Mouse (Mus musculus) cerebellum, adult (tissue): ENCODE results near the gene Gfra4.
A peak's percentile ranks its signal among the peaks of the same experiment; 100 is the strongest.
"Not testable (repeated sequence)": the region's sequence is repeated elsewhere in the genome, so short reads cannot be mapped to it uniquely, and the experiment has no call there.

Source experiments
- ATAC-seq: cut with Nextera tagmentation; 2 replicates; pipeline ENCODE4 v1.9.2; 2017; ENCODE audit warnings: mild to moderate bottlenecking, moderate library complexity, mixed read lengths; ENCODE audit not compliant: insufficient number of reproducible peaks, low FRiP score, low TSS enrichment

Gfra4 gene

GRCm38 (mm10) chr2:131052862-131053418 lies 10.1 kb upstream of the Gfra4 start:
- ATAC-seq, result no peak

GRCm38 (mm10) chr2:131052043-131052442 lies 9.2 kb upstream of the Gfra4 start:
- no peak for ATAC-seq

GRCm38 (mm10) chr2:131046025-131046424 lies 3.1 kb upstream of the Gfra4 start:
- no peak for ATAC-seq

GRCm38 (mm10) chr2:131044989-131045720 lies 2.3 kb upstream of the Gfra4 start:
- no peak for ATAC-seq

- ATAC-seq, result no peak
Measured at GRCm38 (mm10) chr2:131044354-131044852, 1.5 kb upstream of the Gfra4 start.

- ATAC-seq, result peak; percentile 49
Measured at GRCm38 (mm10) chr2:131040854-131041825, 1.7 kb downstream of the Gfra4 start.

GRCm38 (mm10) chr2:131038675-131039074 lies 4.2 kb downstream of the Gfra4 start:
- no peak for ATAC-seq

GRCm38 (mm10) chr2:131038197-131038596 lies 4.7 kb downstream of the Gfra4 start:
- ATAC-seq, result no peak

GRCm38 (mm10) chr2:131037226-131037990 lies 5.5 kb downstream of the Gfra4 start:
- ATAC-seq, result no peak

- no peak for ATAC-seq
Measured at GRCm38 (mm10) chr2:131036757-131037156, 6.1 kb downstream of the Gfra4 start.

GRCm38 (mm10) chr2:131036343-131036742 lies 6.5 kb downstream of the Gfra4 start:
- ATAC-seq, result no peak

GRCm38 (mm10) chr2:131031406-131031805 lies 11.5 kb downstream of the Gfra4 start:
- not testable (repeated sequence) for ATAC-seq

- ATAC-seq, result no peak
Measured at GRCm38 (mm10) chr2:131030998-131031397, 11.9 kb downstream of the Gfra4 start.

- ATAC-seq, result no peak
Measured at GRCm38 (mm10) chr2:131030561-131030960, 12.3 kb downstream of the Gfra4 start.

GRCm38 (mm10) chr2:131029065-131029935 lies 13.6 kb downstream of the Gfra4 start:
- no peak for ATAC-seq

GRCm38 (mm10) chr2:131026941-131027340 lies 15.9 kb downstream of the Gfra4 start:
- ATAC-seq, result no peak

GRCm38 (mm10) chr2:131025230-131025629 lies 17.7 kb downstream of the Gfra4 start:
- no peak for ATAC-seq

- no peak for ATAC-seq
Measured at GRCm38 (mm10) chr2:131010566-131010965, 32.3 kb downstream of the Gfra4 start.

- ATAC-seq, result no peak
Measured at GRCm38 (mm10) chr2:131009123-131009522, 33.8 kb downstream of the Gfra4 start.
